Mouse (Mus musculus) MEL (cell line): ENCODE data around the gene Samd8. TPM values are rescaled to one million over a fixed set of nuclear protein-coding genes. Genes with fewer than 3 reads are reported as not detected.

Source experiments
- DNase-seq: peaks from one replicate; pipeline ENCODE4 v3.0.0; 2011; ENCODE audit warnings: low read depth, low spot score
- H3K27ac ChIP-seq: 2 replicates; pipeline ENCODE4 v1.5.1; 2012; ENCODE audit warnings: low read depth, mild to moderate bottlenecking, control low read depth, low read length, moderate library complexity; ENCODE audit not compliant: control insufficient read depth
- H3K27me3 ChIP-seq, 2 experiments: fragments of 150-350 bp in 1 of 2; sonication (generic) in 1 of 2; 2 replicates each; pipeline ENCODE4 v1.6.1; 2012; ENCODE audit warnings: low read length in 2 of 2, mild to moderate bottlenecking in 2 of 2, improper control_type of control experiment in 1 of 2, moderate library complexity in 1 of 2; ENCODE audit not compliant: insufficient read depth in 2 of 2, control insufficient read depth in 1 of 2
- H3K36me3 ChIP-seq, 2 experiments: 2 replicates each; pipeline ENCODE4 v1.6.1; 2012 to 2014; ENCODE audit warnings: low read length in 2 of 2, improper control_type of control experiment in 1 of 2, inconsistent platforms in 1 of 2, mild to moderate bottlenecking in 1 of 2; ENCODE audit not compliant: insufficient read depth in 2 of 2, control insufficient read depth in 1 of 2
- H3K4me1 ChIP-seq, 2 experiments: fragments of 150-350 bp in 1 of 2; sonication (generic) in 1 of 2; 2 replicates each; pipeline ENCODE4 v1.6.1; 2012; ENCODE audit warnings: low read length in 2 of 2, improper control_type of control experiment in 1 of 2, mild to moderate bottlenecking in 1 of 2; ENCODE audit not compliant: insufficient read depth in 2 of 2, control insufficient read depth in 1 of 2
- H3K4me3 ChIP-seq, 2 experiments: fragments of 150-350 bp in 1 of 2; sonication (generic) in 1 of 2; 2 replicates each; pipeline ENCODE4 v1.5.1; 2012; ENCODE audit warnings: low read depth in 2 of 2, low read length in 2 of 2, mild to moderate bottlenecking in 2 of 2, moderate library complexity in 2 of 2, control low read depth in 1 of 2, improper control_type of control experiment in 1 of 2; ENCODE audit not compliant: control insufficient read depth in 1 of 2, insufficient read depth in 1 of 2
- H3K79me2 ChIP-seq: 2 replicates; pipeline ENCODE4 v1.6.1; 2012; ENCODE audit warnings: mild to moderate bottlenecking, low read length, moderate library complexity; ENCODE audit not compliant: control insufficient read depth, poor library complexity, insufficient read depth
- H3K9ac ChIP-seq: 2 replicates; pipeline ENCODE4 v1.6.1; 2012; ENCODE audit warnings: low read depth, mild to moderate bottlenecking, control low read depth, low read length, moderate library complexity; ENCODE audit not compliant: control insufficient read depth, poor library complexity, severe bottlenecking
- H3K9me3 ChIP-seq: fragments of 150-350 bp; sonication (generic); replicated peaks from 2 replicates; pipeline ENCODE4 v1.6.1; 2012; ENCODE audit warnings: mild to moderate bottlenecking, low read length, improper control_type of control experiment, moderate library complexity; ENCODE audit not compliant: insufficient read depth
- CTCF ChIP-seq, 3 experiments: IDR thresholded peaks in 2 of 3; conservative IDR thresholded peaks in 1 of 3; 2 replicates each; pipeline ENCODE4 v1.5.1; 2011 to 2012; ENCODE audit warnings: low read length in 3 of 3, low read depth in 2 of 3, mild to moderate bottlenecking in 2 of 3, improper control_type of control experiment in 1 of 3, inconsistent platforms in 1 of 3, mixed read lengths in 1 of 3, moderate library complexity in 1 of 3; ENCODE audit not compliant: control insufficient read depth in 1 of 3, insufficient read depth in 1 of 3, poor library complexity in 1 of 3, severe bottlenecking in 1 of 3
- E2F4 ChIP-seq: IDR thresholded peaks from 2 replicates; pipeline ENCODE4 v1.6.1; 2011; ENCODE audit warnings: low read depth, low read length, improper control_type of control experiment, borderline replicate concordance
- ELF1 ChIP-seq: IDR thresholded peaks from 2 replicates; pipeline ENCODE4 v1.6.1; 2014; ENCODE audit warnings: low read depth, mild to moderate bottlenecking, inconsistent platforms, low read length, improper control_type of control experiment, moderate library complexity
- JUND ChIP-seq: IDR thresholded peaks from 2 replicates; pipeline ENCODE4 v1.6.1; 2011; ENCODE audit warnings: low read depth, mild to moderate bottlenecking, improper control_type of control experiment, low read length
- MAFK ChIP-seq: IDR thresholded peaks from 2 replicates; pipeline ENCODE4 v1.6.1; 2011; ENCODE audit warnings: low read depth, mild to moderate bottlenecking, low read length, improper control_type of control experiment, borderline replicate concordance
- MAX ChIP-seq: IDR thresholded peaks from 2 replicates; pipeline ENCODE4 v1.6.1; 2011; ENCODE audit warnings: low read length, improper control_type of control experiment
- MEF2A ChIP-seq: IDR thresholded peaks from 2 replicates; pipeline ENCODE4 v1.6.1; 2014; ENCODE audit warnings: low read depth, mild to moderate bottlenecking, inconsistent platforms, low read length, improper control_type of control experiment; ENCODE audit not compliant: poor library complexity, insufficient replicate concordance, severe bottlenecking; ENCODE audit errors: extremely low read depth
- MXI1 ChIP-seq: IDR thresholded peaks from 2 replicates; pipeline ENCODE4 v1.6.1; 2011; ENCODE audit warnings: mild to moderate bottlenecking, low read depth, low read length, improper control_type of control experiment
- MYB ChIP-seq: IDR thresholded peaks from 2 replicates; pipeline ENCODE4 v1.6.1; 2011; ENCODE audit warnings: mild to moderate bottlenecking, low read depth, low read length, improper control_type of control experiment
- NELFE ChIP-seq: IDR thresholded peaks from 2 replicates; pipeline ENCODE4 v1.6.1; 2011; ENCODE audit warnings: low read depth, low read length, improper control_type of control experiment
- POLR2AphosphoS2 ChIP-seq: IDR thresholded peaks from 2 replicates; pipeline ENCODE4 v1.6.1; 2011; ENCODE audit warnings: low read length, improper control_type of control experiment
- POLR2AphosphoS5 ChIP-seq: IDR thresholded peaks from 2 replicates; pipeline ENCODE4 v1.6.1; 2012; ENCODE audit warnings: low read depth, borderline replicate concordance, mild to moderate bottlenecking, inconsistent platforms, low read length, moderate library complexity, mixed read lengths
- RAD21 ChIP-seq: IDR thresholded peaks from 2 replicates; pipeline ENCODE4 v1.6.1; 2011; ENCODE audit warnings: mild to moderate bottlenecking, low read depth, low read length, improper control_type of control experiment
- SIN3A ChIP-seq: IDR thresholded peaks from 2 replicates; pipeline ENCODE4 v1.6.1; 2012; ENCODE audit warnings: low read length, improper control_type of control experiment, inconsistent platforms
- SMC3 ChIP-seq: IDR thresholded peaks from 2 replicates; pipeline ENCODE4 v1.6.1; 2011; ENCODE audit warnings: low read depth, low read length, improper control_type of control experiment
- TBP ChIP-seq: IDR thresholded peaks from 2 replicates; pipeline ENCODE4 v1.8.0; 2011; ENCODE audit warnings: low read depth, low read length, improper control_type of control experiment
- UBTF ChIP-seq: IDR thresholded peaks from 2 replicates; pipeline ENCODE4 v1.6.1; 2012; ENCODE audit warnings: low read depth, mild to moderate bottlenecking, inconsistent platforms, low read length, improper control_type of control experiment, moderate library complexity, borderline replicate concordance; ENCODE audit not compliant: insufficient read depth
- USF1 ChIP-seq: IDR thresholded peaks from 2 replicates; pipeline ENCODE4 v1.6.1; 2014; ENCODE audit warnings: low read depth, mild to moderate bottlenecking, inconsistent platforms, low read length, improper control_type of control experiment, moderate library complexity
- ZC3H11A ChIP-seq: IDR thresholded peaks from 2 replicates; pipeline ENCODE4 v1.6.1; 2012; ENCODE audit warnings: low read depth, mild to moderate bottlenecking, inconsistent platforms, low read length, improper control_type of control experiment
- ZKSCAN1 ChIP-seq: IDR thresholded peaks from 2 replicates; pipeline ENCODE4 v1.6.1; 2012; ENCODE audit warnings: low read depth, mild to moderate bottlenecking, inconsistent platforms, low read length, improper control_type of control experiment, moderate library complexity
- ZNF384 ChIP-seq: IDR thresholded peaks from 2 replicates; pipeline ENCODE4 v1.6.1; 2012; ENCODE audit warnings: low read depth, mild to moderate bottlenecking, inconsistent platforms, low read length, improper control_type of control experiment
- polyA plus RNA-seq, 2 experiments: library from polyadenylated mRNA; stranded (reverse) in 1 of 2; unstranded in 1 of 2; fragments of >175 nt in 1 of 2; fragments of >200 nt in 1 of 2; gene quantifications; 2 replicates each; pipeline versions ENCODE4 v1.2.1 to v1.2.4; 2012; ENCODE audit warnings: low replicate concordance in 2 of 2, low read depth in 1 of 2; ENCODE audit not compliant: insufficient read length in 2 of 2, insufficient read depth in 1 of 2, missing spikeins in 1 of 2
- total RNA-seq: library from RNA; depleted of rRNA; stranded (reverse); fragments of 300-350 nt; gene quantifications from 2 replicates; pipeline ENCODE4 v1.2.3, GENCODE M21; 2012

The Samd8 gene
- total and polyA plus RNA-seq, 3 experiments: 5.8 to 6.8 TPM; not detected in 1

DNA sequence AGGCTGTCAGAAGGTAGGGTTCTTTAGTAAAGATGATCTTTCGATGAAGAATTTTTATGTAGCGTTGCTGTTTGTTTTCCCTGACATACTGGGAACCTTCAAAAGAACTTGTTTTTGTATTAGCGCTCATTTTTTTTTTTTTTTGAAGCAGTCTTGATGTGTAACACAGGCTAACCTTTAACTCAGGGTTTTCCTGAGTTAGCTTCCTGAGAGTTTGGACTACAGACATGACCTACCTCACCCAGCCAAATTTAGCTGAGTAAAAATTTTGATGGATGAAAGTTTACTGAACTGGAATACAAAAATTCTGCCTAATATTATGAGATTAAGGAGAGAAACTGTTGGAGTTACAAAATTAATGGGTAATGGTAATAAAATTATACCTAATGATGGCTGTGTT lies 2.1 kb downstream of the Samd8 start:
- Histone ChIP-seq H3K27me3 (no peaks in the 10 kb centered on the region), H3K4me3 (no peak overlapping the region), H3K27ac (no peak overlapping the region), H3K79me2 (peaks cover 36% of the 10 kb centered on the region), H3K36me3 (peaks cover 0 to 31% of the 10 kb centered on the region in 2 experiments; a peak in 2 of 4 replicates), H3K9ac (no peak overlapping the region), H3K4me1 (peaks cover 21 to 31% of the 10 kb centered on the region in 2 experiments), H3K9me3 (no peaks in the 10 kb centered on the region)
- DNase-seq: no peak
- TF ChIP-seq MAFK: no peak
- TF ChIP-seq ZNF384: no peak
- no peak for TF ChIP-seq JUND
- TF ChIP-seq POLR2AphosphoS5: no peak

DNA sequence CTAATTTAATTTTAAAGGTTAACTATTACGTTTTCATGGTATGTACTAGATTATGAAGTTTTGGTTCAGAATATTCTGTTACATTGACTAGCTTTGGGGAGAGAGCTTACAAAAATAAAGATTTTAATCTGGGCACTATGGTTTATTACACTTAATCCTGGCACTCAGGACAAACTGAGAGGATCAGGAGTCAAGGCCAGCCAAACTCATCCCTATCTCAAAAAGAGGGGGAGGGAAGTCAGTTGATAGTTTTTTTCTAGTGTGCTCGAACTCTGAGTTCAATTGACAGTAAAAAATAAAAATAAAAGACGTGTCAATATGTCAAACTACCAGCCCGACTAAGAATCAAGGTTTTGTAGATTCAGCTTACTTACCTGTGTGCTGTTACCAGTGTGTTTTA lies 3.0 kb downstream of the Samd8 start:
- no peak overlapping the region for H3K4me3 ChIP-seq
- no peak overlapping the region for H3K9ac ChIP-seq
- no peak overlapping the region for H3K27ac ChIP-seq
- peaks cover 0 to 38% of the 10 kb centered on the region in 2 experiments; a peak in 2 of 4 replicates for H3K36me3 ChIP-seq
- peaks cover 24 to 29% of the 10 kb centered on the region in 2 experiments for H3K4me1 ChIP-seq
- H3K27me3 ChIP-seq: no peaks in the 10 kb centered on the region
- H3K79me2 ChIP-seq: peaks cover 38% of the 10 kb centered on the region
- TF ChIP-seq ZNF384: no peak
- TF ChIP-seq MYB: no peak
- TF ChIP-seq MAX: no peak
- no peak for TF ChIP-seq ELF1
- no peak for TF ChIP-seq ZC3H11A
- no peak for TF ChIP-seq TBP
- TF ChIP-seq E2F4: no peak
- TF ChIP-seq JUND: no peak
- no peak for TF ChIP-seq CTCF (IDR thresholded peaks at IDR 0.05 in 2 of 3, conservative IDR thresholded peaks at IDR 0.05 in 1 of 3; ENCODE audit: control insufficient read depth in 1 of 3, insufficient read depth in 1 of 3, low read depth in 2 of 3, low read length in 3 of 3, poor library complexity in 1 of 3, severe bottlenecking in 1 of 3)
- no peak for TF ChIP-seq MXI1
- no peak for TF ChIP-seq UBTF
- TF ChIP-seq POLR2AphosphoS2: no peak
- no peak for TF ChIP-seq USF1
- TF ChIP-seq SMC3: no peak
- no peak for TF ChIP-seq MEF2A
- TF ChIP-seq RAD21: no peak
- TF ChIP-seq NELFE: no peak
- no peak for TF ChIP-seq ZKSCAN1
- TF ChIP-seq SIN3A: no peak
- H3K9me3 ChIP-seq: no peaks in the 10 kb centered on the region
- no peak for DNase-seq
